Mouse (Mus musculus) stomach, embryonic 16.5 days (tissue): ENCODE measurements around the gene Rbms2. TPM values are rescaled to one million over a fixed set of nuclear protein-coding genes. Genes with fewer than 3 reads are reported as not detected.

ENCODE experiments used
- ATAC-seq: fragments of 200-750 bp; cut with Nextera tagmentation; 2 replicates; pipeline ENCODE4 v1.8.0; 2017; ENCODE audit warnings: moderate number of reproducible peaks, moderate TSS enrichment; ENCODE audit not compliant: insufficient read depth, low FRiP score
- H3K27ac ChIP-seq: fragments of 300-500 bp; sonication (generic); 2 replicates; pipeline ENCODE4 v1.5.1; 2014; ENCODE audit warnings: low read length
- H3K27me3 ChIP-seq: fragments of 300-500 bp; sonication (generic); 2 replicates; pipeline ENCODE4 v1.6.1; 2014; ENCODE audit warnings: low read length, control low read depth, mixed read lengths; ENCODE audit not compliant: control insufficient read depth, insufficient read depth
- H3K36me3 ChIP-seq: fragments of 300-500 bp; sonication (generic); 2 replicates; pipeline ENCODE4 v1.6.1; 2014; ENCODE audit warnings: low read length; ENCODE audit not compliant: control insufficient read depth, insufficient read depth
- H3K4me1 ChIP-seq: fragments of 300-500 bp; sonication (generic); 2 replicates; pipeline ENCODE4 v1.6.1; 2014; ENCODE audit warnings: low read length, control low read depth, mixed read lengths; ENCODE audit not compliant: control insufficient read depth, insufficient read depth
- H3K4me2 ChIP-seq: fragments of 300-500 bp; sonication (generic); 2 replicates; pipeline ENCODE4 v1.6.1; 2014; ENCODE audit warnings: low read depth, low read length, mixed read lengths
- H3K4me3 ChIP-seq: fragments of 300-500 bp; sonication (generic); replicated peaks from 2 replicates; pipeline ENCODE4 v1.5.1; 2014; ENCODE audit warnings: mild to moderate bottlenecking, low read length
- H3K9ac ChIP-seq: fragments of 300-500 bp; sonication (generic); 2 replicates; pipeline ENCODE4 v1.6.1; 2014; ENCODE audit warnings: low read length
- H3K9me3 ChIP-seq: fragments of 300-500 bp; sonication (generic); replicated peaks from 2 replicates; pipeline ENCODE4 v1.6.1; 2016; ENCODE audit warnings: low read length, control low read depth; ENCODE audit not compliant: control insufficient read depth
- WGBS: fragments of 180-500 bp; shearing (Covaris S2); extraction: QIAGEN DNeasy Blood & Tissue Kit; methylation state at CpG from one replicate; pipeline ENCODE4 v1.1.7; 2014; 5-methylcytosine and 5-hydroxymethylcytosine counted together
- polyA plus RNA-seq: library from polyadenylated mRNA; unstranded; fragments of >200 nt; fragmentation: Nextera tagmentation; extraction: Ambion mirVana; gene quantifications from 2 replicates; pipeline ENCODE4 v1.2.1, GENCODE M21; 2015

Gene Rbms2
- polyA plus RNA-seq, 1 experiment from 2014 or later: 30.3 TPM

DNA sequence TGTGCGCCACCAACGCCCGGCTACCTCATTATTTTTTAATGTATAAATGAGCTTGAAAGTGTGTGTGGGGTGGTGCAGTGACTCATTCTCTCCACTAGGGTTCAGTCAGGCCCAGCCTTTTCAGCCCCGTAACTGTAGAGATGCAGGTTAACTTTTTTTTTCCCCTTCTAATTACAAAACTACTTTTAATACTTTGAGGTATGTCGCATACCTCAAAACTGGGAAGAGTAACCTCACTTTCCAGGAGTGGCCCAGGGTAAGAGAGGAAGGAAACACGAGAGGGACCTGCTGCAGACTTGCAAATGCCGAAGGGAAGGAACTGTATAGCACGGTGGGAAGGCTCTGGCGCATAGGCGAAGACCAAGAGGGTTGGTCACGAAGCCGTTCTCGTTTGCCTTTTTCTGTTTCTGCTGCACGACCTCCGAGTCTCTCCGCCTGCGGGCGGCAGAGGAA, 32.8 kb upstream of the Rbms2 start:
- Histone ChIP-seq H3K9me3 (no peaks in the 10 kb centered on the region), H3K9ac (peak overlapping the region; percentile 65), H3K4me1 (peaks cover 4% of the 10 kb centered on the region), H3K36me3 (no peaks in the 10 kb centered on the region), H3K4me3 (peak overlapping the region; percentile 43), H3K27ac (peak overlapping the region; percentile 42), H3K27me3 (0 out of 2 replicates have a peak, but pooled peaks cover 4% of the 10 kb centered on the region), H3K4me2 (peak overlapping the region; percentile 77)
- peak; percentile 46; the same call in 1 of the 2 replicates for ATAC-seq
- 1% methylated on average over 18 of the region's 18 CpGs for WGBS

DNA sequence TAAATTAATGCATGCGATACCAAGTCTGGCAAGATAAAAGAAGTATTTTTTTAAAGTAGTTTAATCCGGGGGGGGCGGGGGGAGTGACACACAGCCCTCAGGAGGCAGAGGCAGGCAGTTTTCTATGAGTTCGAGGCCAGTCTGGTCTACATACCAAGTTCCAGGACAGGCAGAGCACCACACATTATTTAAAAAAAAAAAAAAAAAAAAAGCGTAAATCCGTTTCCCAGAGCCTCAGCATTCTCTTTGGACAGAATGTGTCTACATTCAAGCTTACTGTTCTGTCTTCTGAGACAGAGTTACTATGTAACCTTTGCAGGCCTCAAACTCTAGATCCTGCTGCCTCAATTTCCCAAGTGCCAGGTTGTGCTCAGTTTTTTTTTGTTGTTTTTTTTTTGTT, 32.1 kb upstream of the Rbms2 start:
- 47% methylated on average over 6 of the region's 6 CpGs for WGBS
- H3K27ac ChIP-seq: no peak overlapping the region
- no peak for ATAC-seq
- H3K9ac ChIP-seq: peak overlapping the region; percentile 77
- H3K36me3 ChIP-seq: no peaks in the 10 kb centered on the region
- no peaks in the 10 kb centered on the region for H3K9me3 ChIP-seq
- 0 out of 2 replicates have a peak, but pooled peaks cover 4% of the 10 kb centered on the region for H3K27me3 ChIP-seq
- H3K4me3 ChIP-seq: peak overlapping the region; percentile 74
- H3K4me1 ChIP-seq: peaks cover 4% of the 10 kb centered on the region
- H3K4me2 ChIP-seq: peak overlapping the region; percentile 91

DNA sequence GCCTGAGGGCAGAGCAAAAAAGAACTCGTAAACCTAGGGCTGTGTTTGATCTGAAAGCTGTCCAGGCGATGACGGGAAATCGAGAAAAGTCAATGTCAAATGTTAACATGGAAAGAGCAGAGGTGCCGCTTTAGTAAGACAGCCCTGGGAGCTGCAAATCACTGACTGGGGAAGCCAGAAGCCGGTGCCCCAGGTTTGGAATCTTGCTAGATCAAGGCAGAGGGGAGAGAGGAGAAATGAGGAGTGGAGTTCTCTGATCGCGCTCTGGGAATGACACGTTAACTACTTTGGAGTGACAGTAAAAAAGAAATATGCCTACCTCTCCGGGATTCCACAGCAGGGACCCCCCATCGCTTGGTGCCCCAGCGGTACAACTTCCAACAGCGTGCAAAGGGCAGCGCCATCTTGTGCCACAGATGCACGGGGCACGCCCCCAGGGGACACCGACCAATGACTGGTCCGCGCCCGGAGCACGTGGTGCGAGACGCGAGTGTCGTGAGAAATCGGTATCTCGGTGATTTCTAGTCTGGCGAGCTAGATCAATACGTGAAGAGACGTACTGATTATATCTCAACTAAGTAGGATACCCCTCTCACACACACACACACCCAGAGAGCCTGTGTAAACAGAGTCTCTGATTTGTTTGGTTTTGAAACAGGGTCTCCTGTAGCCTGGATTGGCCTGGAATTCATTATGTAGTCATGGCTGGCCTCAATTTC, 31.5 kb upstream of the Rbms2 start, which contains the start of gene Spryd4:
Spryd4 (minus strand) TSS at position 418 of the 719 bp plus-strand sequence.
- H3K27ac ChIP-seq: no peak within 1 kb of the TSS
- H3K27me3 ChIP-seq: 0 out of 2 replicates have a peak, but pooled peaks cover 4% of the 10 kb centered on the region
- no peaks in the 10 kb centered on the region for H3K36me3 ChIP-seq
- peak; percentile 90 for ATAC-seq
- WGBS: under 1% methylated on average over 30 of the region's 30 CpGs
- H3K9me3 ChIP-seq: no peaks in the 10 kb centered on the region
- peaks cover 4% of the 10 kb centered on the region for H3K4me1 ChIP-seq
- H3K4me2 ChIP-seq: peak within 1 kb of the TSS; percentile 91
- peak within 1 kb of the TSS; percentile 74 for H3K4me3 ChIP-seq
- peak within 1 kb of the TSS; percentile 77 for H3K9ac ChIP-seq

DNA sequence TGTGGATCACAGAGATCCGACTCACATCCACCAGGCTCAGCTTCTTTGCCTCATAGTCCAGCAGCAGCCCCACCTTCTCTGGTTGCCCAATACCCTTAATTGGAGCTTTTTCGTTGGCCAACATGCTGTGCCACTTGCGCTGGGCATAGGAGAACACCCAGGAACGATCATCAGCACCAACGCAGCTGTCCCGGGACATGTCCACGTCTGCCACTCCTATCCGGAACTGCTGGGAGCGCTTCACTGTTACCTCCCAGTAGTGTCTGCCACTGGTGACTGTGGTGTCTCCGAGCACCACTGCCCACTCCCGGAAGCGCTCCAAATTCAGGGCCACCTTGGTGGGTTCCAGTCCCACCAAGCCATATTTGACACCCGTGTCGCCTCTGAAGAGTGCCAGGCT, 30.9 kb upstream of the Rbms2 start:
- ATAC-seq: no peak
- no peaks in the 10 kb centered on the region for H3K9me3 ChIP-seq
- H3K27me3 ChIP-seq: 0 out of 2 replicates have a peak, but pooled peaks cover 4% of the 10 kb centered on the region
- H3K4me2 ChIP-seq: peak overlapping the region; percentile 91
- peaks cover 4% of the 10 kb centered on the region for H3K4me1 ChIP-seq
- H3K4me3 ChIP-seq: peak overlapping the region; percentile 74
- no peak overlapping the region for H3K27ac ChIP-seq
- no peaks in the 10 kb centered on the region for H3K36me3 ChIP-seq
- 19% methylated on average over 14 of the region's 14 CpGs for WGBS
- H3K9ac ChIP-seq: peak overlapping the region; percentile 77

DNA sequence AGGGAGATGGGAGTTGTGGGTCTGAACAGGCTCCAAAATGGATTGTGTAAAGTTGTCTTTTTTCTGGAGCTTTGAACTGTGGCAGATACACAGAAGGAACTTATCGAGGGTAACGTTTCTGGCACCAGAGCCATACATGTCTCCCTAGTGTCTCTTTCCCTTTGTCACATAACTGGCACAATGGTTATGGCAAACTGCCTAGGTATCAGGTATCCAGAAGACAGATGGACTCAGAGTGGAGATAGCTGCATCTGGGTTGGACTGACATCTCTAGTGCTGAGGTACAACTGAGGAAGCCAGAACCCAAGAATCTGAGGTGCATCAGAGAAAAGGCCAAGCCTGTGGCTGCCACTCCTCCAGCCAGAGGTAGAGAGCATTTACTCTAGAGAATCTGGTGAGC, 30.0 kb upstream of the Rbms2 start:
- Histone ChIP-seq H3K9me3 (no peaks in the 10 kb centered on the region), H3K9ac (no peak overlapping the region), H3K36me3 (no peaks in the 10 kb centered on the region), H3K4me2 (no peak overlapping the region), H3K27me3 (0 out of 2 replicates have a peak, but pooled peaks cover 4% of the 10 kb centered on the region), H3K27ac (no peak overlapping the region), H3K4me3 (no peak overlapping the region), H3K4me1 (peaks cover 4% of the 10 kb centered on the region)
- ATAC-seq: no peak
- WGBS: 91% methylated on average over 2 of the region's 2 CpGs

DNA sequence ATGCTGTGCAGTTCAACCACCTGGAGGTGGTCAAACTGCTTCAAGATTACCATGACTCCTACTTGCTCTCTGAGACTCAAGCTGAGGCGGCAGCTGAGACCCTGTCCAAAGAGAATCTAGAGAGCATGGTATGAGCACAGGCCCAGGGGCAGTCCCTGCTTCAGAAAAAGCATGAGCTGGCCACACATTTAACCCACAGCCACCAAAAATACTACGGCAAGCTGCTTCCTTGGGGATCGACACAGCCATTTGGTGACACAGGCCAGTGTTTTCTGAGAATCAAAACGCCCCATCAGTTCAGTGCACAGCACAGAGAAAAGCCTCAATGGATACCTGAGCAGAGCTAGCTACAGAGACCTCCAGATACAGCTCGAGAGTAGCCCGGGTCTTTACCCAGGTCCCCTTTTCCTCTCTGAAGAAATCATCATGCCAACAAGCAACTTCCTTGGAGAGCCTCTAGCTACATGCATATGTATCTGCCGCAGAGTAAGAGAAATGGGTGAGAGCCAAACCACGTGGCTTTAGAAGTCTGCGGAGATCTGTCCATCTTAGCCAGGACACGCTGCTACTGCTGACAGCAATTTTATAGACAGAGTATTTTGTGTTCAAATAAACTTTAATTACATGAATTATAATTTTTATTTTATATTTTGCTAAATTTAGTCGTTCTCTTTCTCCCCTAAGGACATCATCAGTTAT, 29.4 kb upstream of the Rbms2 start:
- H3K27me3 ChIP-seq: 0 out of 2 replicates have a peak, but pooled peaks cover 4% of the 10 kb centered on the region
- H3K36me3 ChIP-seq: no peaks in the 10 kb centered on the region
- H3K4me3 ChIP-seq: no peak overlapping the region
- peaks cover 4% of the 10 kb centered on the region for H3K4me1 ChIP-seq
- H3K4me2 ChIP-seq: no peak overlapping the region
- no peak for ATAC-seq
- H3K9me3 ChIP-seq: no peaks in the 10 kb centered on the region
- no peak overlapping the region for H3K9ac ChIP-seq
- H3K27ac ChIP-seq: no peak overlapping the region
- 91% methylated on average over 11 of the region's 11 CpGs for WGBS

DNA sequence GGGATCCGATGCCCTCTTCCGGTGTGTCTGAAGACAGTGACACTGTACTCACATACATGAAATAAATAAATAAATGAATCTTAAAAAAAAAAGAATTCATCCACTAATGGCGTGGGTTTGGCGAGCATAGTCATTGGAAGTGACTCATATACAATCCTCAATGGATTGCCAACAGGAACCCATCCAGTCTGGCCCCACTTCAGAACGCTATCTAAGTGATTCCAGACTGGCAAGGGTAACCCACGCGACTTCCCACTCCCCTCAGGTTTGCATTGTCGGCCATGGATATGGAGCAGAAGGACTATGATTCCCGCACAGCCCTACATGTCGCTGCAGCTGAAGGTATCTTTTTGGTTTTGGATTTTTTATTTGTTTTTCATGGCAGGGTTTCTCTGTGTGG, 28.2 kb upstream of the Rbms2 start:
- WGBS: 90% methylated on average over 10 of the region's 10 CpGs
- no peak overlapping the region for H3K9ac ChIP-seq
- no peak overlapping the region for H3K4me3 ChIP-seq

GRCm38 (mm10) chr10:128204941-128205340, 24.8 kb upstream of the Rbms2 start:
- Histone ChIP-seq H3K9me3 (no peaks in the 10 kb centered on the region), H3K4me1 (no peaks in the 10 kb centered on the region), H3K27ac (no peak overlapping the region), H3K9ac (no peak overlapping the region), H3K4me3 (no peak overlapping the region), H3K4me2 (no peak overlapping the region), H3K36me3 (no peaks in the 10 kb centered on the region), H3K27me3 (no peaks in the 10 kb centered on the region)
- 77% methylated on average over 15 of the region's 15 CpGs for WGBS
- ATAC-seq: no peak

More for the DNA sequence above, 28.2 kb upstream of the Rbms2 start:
- no peaks in the 10 kb centered on the region for H3K36me3 ChIP-seq
- no peaks in the 10 kb centered on the region for H3K27me3 ChIP-seq
- peaks cover 4% of the 10 kb centered on the region for H3K4me1 ChIP-seq
- no peak overlapping the region for H3K27ac ChIP-seq
- ATAC-seq: no peak
- H3K4me2 ChIP-seq: no peak overlapping the region
- H3K9me3 ChIP-seq: no peaks in the 10 kb centered on the region

GRCm38 (mm10) chr10:128201856-128202255, 21.8 kb upstream of the Rbms2 start:
- H3K4me3 ChIP-seq: no peak overlapping the region
- H3K4me1 ChIP-seq: no peaks in the 10 kb centered on the region
- H3K9me3 ChIP-seq: no peaks in the 10 kb centered on the region
- WGBS: 60% methylated on average over 5 of the region's 6 CpGs
- no peak overlapping the region for H3K4me2 ChIP-seq
- H3K27ac ChIP-seq: no peak overlapping the region
- ATAC-seq: peak; percentile 34; the same call in 1 of the 2 replicates
- no peak overlapping the region for H3K9ac ChIP-seq
- no peaks in the 10 kb centered on the region for H3K27me3 ChIP-seq
- H3K36me3 ChIP-seq: no peaks in the 10 kb centered on the region
